Mouse (Mus musculus): ENCODE data around the gene Mthfsd. TPM values are rescaled to one million over a fixed set of nuclear protein-coding genes. Genes with fewer than 3 reads are reported as not detected.

Mthfsd gene
- total RNA-seq, 2 experiments from 2014 or later: 11.0 to 13.1 TPM

- no peak for ATAC-seq (ENCODE audit: poor library complexity, severe bottlenecking)
These were observed 14.9 kb upstream of the Mthfsd start for GRCm38 (mm10) chr8:121123113-121123512.

GRCm38 (mm10) chr8:121122368-121122767 is 14.2 kb upstream of the Mthfsd start:
- no peak for ATAC-seq (ENCODE audit: poor library complexity, severe bottlenecking)

- no peak for ATAC-seq (ENCODE audit: poor library complexity, severe bottlenecking)
These were observed 13.5 kb upstream of the Mthfsd start for GRCm38 (mm10) chr8:121121704-121122103.

- no peak for ATAC-seq (ENCODE audit: poor library complexity, severe bottlenecking)
These were observed 12.5 kb upstream of the Mthfsd start for GRCm38 (mm10) chr8:121120456-121121419.

- no peak for ATAC-seq (ENCODE audit: poor library complexity, severe bottlenecking)
These were observed 11.7 kb upstream of the Mthfsd start for GRCm38 (mm10) chr8:121119635-121120455.

- no peak for ATAC-seq (ENCODE audit: poor library complexity, severe bottlenecking)
These were observed 10.6 kb upstream of the Mthfsd start for GRCm38 (mm10) chr8:121118634-121119420.

GRCm38 (mm10) chr8:121117906-121118305 is 9.7 kb upstream of the Mthfsd start:
- no peak for ATAC-seq (ENCODE audit: poor library complexity, severe bottlenecking)

- ATAC-seq (ENCODE audit: poor library complexity, severe bottlenecking): no peak
These were observed 9.0 kb upstream of the Mthfsd start for GRCm38 (mm10) chr8:121117186-121117651.

GRCm38 (mm10) chr8:121116591-121117185 is 8.5 kb upstream of the Mthfsd start:
- no peak for ATAC-seq (ENCODE audit: poor library complexity, severe bottlenecking)

GRCm38 (mm10) chr8:121115948-121116347 is 7.8 kb upstream of the Mthfsd start, which contains the start of gene Foxc2:
TSS of gene Foxc2 (plus strand) at chr8:121116171.
- ATAC-seq (ENCODE audit: poor library complexity, severe bottlenecking): no peak

GRCm38 (mm10) chr8:121115136-121115535 is 6.9 kb upstream of the Mthfsd start:
- ATAC-seq (ENCODE audit: poor library complexity, severe bottlenecking): no peak

- ATAC-seq (ENCODE audit: poor library complexity, severe bottlenecking): peak; percentile 97
These were observed 5.1 kb upstream of the Mthfsd start for GRCm38 (mm10) chr8:121113261-121113660.

- ATAC-seq (ENCODE audit: poor library complexity, severe bottlenecking): no peak
These were observed 3.1 kb upstream of the Mthfsd start for GRCm38 (mm10) chr8:121111145-121111907.

GRCm38 (mm10) chr8:121108657-121109056 is 465 bp upstream of the Mthfsd start:
- no peak for ATAC-seq (ENCODE audit: poor library complexity, severe bottlenecking)

GRCm38 (mm10) chr8:121104049-121104818 is 4.0 kb downstream of the Mthfsd start:
- ATAC-seq (ENCODE audit: poor library complexity, severe bottlenecking): peak; percentile 53

- no peak for ATAC-seq (ENCODE audit: poor library complexity, severe bottlenecking)
These were observed 14.7 kb downstream of the Mthfsd start for GRCm38 (mm10) chr8:121093496-121093895.

- ATAC-seq (ENCODE audit: poor library complexity, severe bottlenecking): peak; percentile 78
These were observed 15.6 kb downstream of the Mthfsd start for GRCm38 (mm10) chr8:121092627-121093026.

- no peak for ATAC-seq (ENCODE audit: poor library complexity, severe bottlenecking)
These were observed 16.1 kb downstream of the Mthfsd start for GRCm38 (mm10) chr8:121092141-121092540.

- ATAC-seq (ENCODE audit: poor library complexity, severe bottlenecking): no peak
These were observed 17.5 kb downstream of the Mthfsd start for GRCm38 (mm10) chr8:121090716-121091115.

Data from megakaryocyte, adult 5-6 weeks (primary cell).